Mouse (Mus musculus): ENCODE measurements around the gene Cxcl9.

DNA sequence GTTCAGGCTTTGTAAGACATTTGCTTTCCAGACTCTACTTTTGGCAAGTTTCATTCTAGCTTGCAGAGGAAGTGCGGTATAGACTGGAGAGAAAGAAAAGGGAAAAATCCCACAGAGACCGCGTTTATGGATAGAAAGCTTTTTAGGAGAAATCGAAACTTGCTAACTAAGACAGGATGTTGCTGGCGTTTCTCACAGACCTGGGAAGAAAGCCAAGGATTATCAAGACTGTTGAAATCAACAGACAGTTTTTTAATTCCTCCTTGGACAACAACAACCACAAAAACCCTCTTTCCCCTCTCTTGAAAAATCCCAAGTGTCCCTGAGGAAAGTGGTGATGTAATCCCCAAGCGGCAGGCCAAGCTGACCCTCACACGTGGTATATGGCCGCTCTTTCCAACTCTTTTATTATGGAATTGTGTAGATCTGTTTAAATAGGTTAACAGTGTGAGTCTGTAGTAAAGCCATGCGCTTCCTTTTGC, 4.5 kb upstream of the Cxcl9 start:
- TF ChIP-seq CTCF (IDR thresholded peaks at IDR 0.05; ENCODE audit: insufficient read depth, low read length) = no peak
- TF ChIP-seq POLR2A (IDR thresholded peaks at IDR 0.05; ENCODE audit: borderline replicate concordance, extremely low read depth, low read depth, low read length) = no peak
